Mouse (Mus musculus): Measurements from ENCODE around the gene Ace. TPM values are rescaled to one million over a fixed set of nuclear protein-coding genes. Genes with fewer than 3 reads are reported as not detected.
A peak's percentile ranks its signal among the peaks of the same experiment; 100 is the strongest.

Ace gene
- total and polyA plus RNA-seq, 3 experiments, result 18.8 to 42.1 (median 23.7) TPM

- Histone ChIP-seq H3K9ac (ENCODE audit: low read depth, low read length) (no peak overlapping the region), H3K79me2 (replicated peaks; ENCODE audit: control insufficient read depth, insufficient read depth, low read length) (no peaks in the 10 kb centered on the region), H3K4me3 (no peak overlapping the region), H3K27me3 (ENCODE audit: control insufficient read depth, insufficient read depth, low read length) (no peaks in the 10 kb centered on the region), H3K36me3 (ENCODE audit: control insufficient read depth, insufficient read depth, low read length) (no peaks in the 10 kb centered on the region), H3K4me1 (ENCODE audit: control insufficient read depth, insufficient read depth, low read length) (peaks cover 15% of the 10 kb centered on the region), H3K27ac (peak overlapping the region; percentile 23; the same call in 1 of the 2 replicates)
- intact Hi-C loops (cut with DNase I), result no loop called here
- TF ChIP-seq POLR2A (IDR thresholded peaks at IDR 0.05; ENCODE audit: insufficient read depth, low read depth, low read length) (no peak), CTCF (IDR thresholded peaks at IDR 0.05) (no peak), EP300 (IDR thresholded peaks at IDR 0.05; ENCODE audit: insufficient read depth, low read depth, low read length) (no peak)
- WGBS, result 87% methylated on average over 8 of the region's 8 CpGs
- no peak for DNase-seq
Observed at GRCm38 (mm10) chr11:105935496-105935895, 32.2 kb upstream of the Ace start.

GRCm38 (mm10) chr11:105936200-105936599 is 31.5 kb upstream of the Ace start:
- H3K4me1 ChIP-seq (ENCODE audit: control insufficient read depth, insufficient read depth, low read length), result peaks cover 15% of the 10 kb centered on the region
- H3K9ac ChIP-seq (ENCODE audit: low read depth, low read length), result no peak overlapping the region
- H3K27me3 ChIP-seq (ENCODE audit: control insufficient read depth, insufficient read depth, low read length), result no peaks in the 10 kb centered on the region
- WGBS, result 23% methylated on average over 6 of the region's 6 CpGs
- H3K4me3 ChIP-seq, result no peak overlapping the region
- H3K79me2 ChIP-seq (replicated peaks; ENCODE audit: control insufficient read depth, insufficient read depth, low read length), result no peaks in the 10 kb centered on the region
- DNase-seq, result peak; percentile 86 to 91
- TF ChIP-seq POLR2A (IDR thresholded peaks at IDR 0.05; ENCODE audit: insufficient read depth, low read depth, low read length), result peak; percentile 68
- no peak for TF ChIP-seq CTCF (IDR thresholded peaks at IDR 0.05)
- TF ChIP-seq EP300 (IDR thresholded peaks at IDR 0.05; ENCODE audit: insufficient read depth, low read depth, low read length), result peak; percentile 84; the same call in 1 of the 2 replicates
- H3K36me3 ChIP-seq (ENCODE audit: control insufficient read depth, insufficient read depth, low read length), result no peaks in the 10 kb centered on the region
- intact Hi-C loops (cut with DNase I), result no loop called here
- H3K27ac ChIP-seq, result peak overlapping the region; percentile 58

GRCm38 (mm10) chr11:105936974-105937373 is 30.8 kb upstream of the Ace start:
- peaks cover 15% of the 10 kb centered on the region for H3K4me1 ChIP-seq (ENCODE audit: control insufficient read depth, insufficient read depth, low read length)
- intact Hi-C loops (cut with DNase I), result no loop called here
- TF ChIP-seq CTCF (IDR thresholded peaks at IDR 0.05), result no peak
- H3K79me2 ChIP-seq (replicated peaks; ENCODE audit: control insufficient read depth, insufficient read depth, low read length), result no peaks in the 10 kb centered on the region
- no peaks in the 10 kb centered on the region for H3K27me3 ChIP-seq (ENCODE audit: control insufficient read depth, insufficient read depth, low read length)
- no peak overlapping the region for H3K4me3 ChIP-seq
- H3K27ac ChIP-seq, result peak overlapping the region; percentile 58; the same call in 1 of the 2 replicates
- 85% methylated on average over 3 of the region's 3 CpGs for WGBS
- DNase-seq, result no peak
- H3K36me3 ChIP-seq (ENCODE audit: control insufficient read depth, insufficient read depth, low read length), result no peaks in the 10 kb centered on the region
- H3K9ac ChIP-seq (ENCODE audit: low read depth, low read length), result 0 out of 2 replicates have a peak overlapping the region, but pooled peaks have one; percentile 15

- peaks cover 15% of the 10 kb centered on the region for H3K4me1 ChIP-seq (ENCODE audit: control insufficient read depth, insufficient read depth, low read length)
- no peaks in the 10 kb centered on the region for H3K79me2 ChIP-seq (replicated peaks; ENCODE audit: control insufficient read depth, insufficient read depth, low read length)
- 0 out of 2 replicates have a peak, but pooled peaks have one; percentile 19 for TF ChIP-seq POLR2A (IDR thresholded peaks at IDR 0.05; ENCODE audit: insufficient read depth, low read depth, low read length)
- no peak for TF ChIP-seq EP300 (IDR thresholded peaks at IDR 0.05; ENCODE audit: insufficient read depth, low read depth, low read length)
- no peak overlapping the region for H3K4me3 ChIP-seq
- peak overlapping the region; percentile 3; the same call in 1 of the 2 replicates for H3K9ac ChIP-seq (ENCODE audit: low read depth, low read length)
- no peak overlapping the region for H3K27ac ChIP-seq
- H3K27me3 ChIP-seq (ENCODE audit: control insufficient read depth, insufficient read depth, low read length), result no peaks in the 10 kb centered on the region
- intact Hi-C loops (cut with DNase I), result no loop called here
- WGBS, result 76% methylated on average over 9 of the region's 9 CpGs
- no peaks in the 10 kb centered on the region for H3K36me3 ChIP-seq (ENCODE audit: control insufficient read depth, insufficient read depth, low read length)
- DNase-seq, result peak; percentile 45 to 53
Observed at GRCm38 (mm10) chr11:105938771-105939170, 29.0 kb upstream of the Ace start.

GRCm38 (mm10) chr11:105941973-105942372 is 25.8 kb upstream of the Ace start:
- no peak overlapping the region for H3K27ac ChIP-seq
- DNase-seq, result no peak
- intact Hi-C loops (cut with DNase I), result loop anchor here (10.0 kb wide), 1 partner anchor 443 kb away; the partner anchor contains the start of gene Icam2
- no peaks in the 10 kb centered on the region for H3K27me3 ChIP-seq (ENCODE audit: control insufficient read depth, insufficient read depth, low read length)
- H3K4me3 ChIP-seq, result no peak overlapping the region
- no peaks in the 10 kb centered on the region for H3K79me2 ChIP-seq (replicated peaks; ENCODE audit: control insufficient read depth, insufficient read depth, low read length)
- no peak overlapping the region for H3K9ac ChIP-seq (ENCODE audit: low read depth, low read length)
- TF ChIP-seq EP300 (IDR thresholded peaks at IDR 0.05; ENCODE audit: insufficient read depth, low read depth, low read length), result no peak
- no peak for TF ChIP-seq CTCF (IDR thresholded peaks at IDR 0.05)
- TF ChIP-seq POLR2A (IDR thresholded peaks at IDR 0.05; ENCODE audit: insufficient read depth, low read depth, low read length), result no peak
- 79% methylated on average over 8 of the region's 8 CpGs for WGBS
- no peaks in the 10 kb centered on the region for H3K36me3 ChIP-seq (ENCODE audit: control insufficient read depth, insufficient read depth, low read length)
- peaks cover 12% of the 10 kb centered on the region for H3K4me1 ChIP-seq (ENCODE audit: control insufficient read depth, insufficient read depth, low read length)

GRCm38 (mm10) chr11:105943133-105944102 is 24.3 kb upstream of the Ace start:
- Histone ChIP-seq H3K4me3 (peak overlapping the region; percentile 76), H3K27ac (peak overlapping the region; percentile 95), H3K79me2 (replicated peaks; ENCODE audit: control insufficient read depth, insufficient read depth, low read length) (no peaks in the 10 kb centered on the region), H3K27me3 (ENCODE audit: control insufficient read depth, insufficient read depth, low read length) (no peaks in the 10 kb centered on the region), H3K4me1 (ENCODE audit: control insufficient read depth, insufficient read depth, low read length) (peaks cover 9% of the 10 kb centered on the region), H3K36me3 (ENCODE audit: control insufficient read depth, insufficient read depth, low read length) (no peaks in the 10 kb centered on the region), H3K9ac (ENCODE audit: low read depth, low read length) (peak overlapping the region; percentile 77)
- intact Hi-C loops (cut with DNase I), result loop anchor here (1.0 to 10.0 kb wide), 3 partner anchors 15 to 441 kb away; partner anchors contain the start of gene Icam2
- peak; percentile 65 for TF ChIP-seq POLR2A (IDR thresholded peaks at IDR 0.05; ENCODE audit: insufficient read depth, low read depth, low read length)
- TF ChIP-seq CTCF (IDR thresholded peaks at IDR 0.05), result no peak
- DNase-seq, result peak; percentile 55 to 67
- WGBS, result 6% methylated on average over 46 of the region's 47 CpGs
